Mouse (Mus musculus) midbrain, embryonic 16.5 days (tissue): ENCODE results near the gene Camta1. TPM values are rescaled to one million over a fixed set of nuclear protein-coding genes. Genes with fewer than 3 reads are reported as not detected.
A peak's percentile ranks its signal among the peaks of the same experiment; 100 is the strongest.

Experiments
- ATAC-seq: fragments of 200-750 bp; cut with Nextera tagmentation; 2 replicates; pipeline ENCODE4 v1.8.0; 2017; ENCODE audit warnings: moderate TSS enrichment
- H3K27ac ChIP-seq: fragments of 300-500 bp; sonication (generic); 2 replicates; pipeline ENCODE4 v1.5.1; 2014; ENCODE audit warnings: mild to moderate bottlenecking, low read length, mixed read lengths
- H3K27me3 ChIP-seq: fragments of 300-500 bp; sonication (generic); 2 replicates; pipeline ENCODE4 v1.6.1; 2014; ENCODE audit warnings: low read depth, low read length, mixed read lengths; ENCODE audit not compliant: control insufficient read depth, insufficient read depth
- H3K36me3 ChIP-seq: fragments of 300-500 bp; sonication (generic); 2 replicates; pipeline ENCODE4 v1.6.1; 2014; ENCODE audit warnings: mild to moderate bottlenecking, low read length, moderate library complexity, mixed read lengths; ENCODE audit not compliant: control insufficient read depth, insufficient read depth
- H3K4me1 ChIP-seq: fragments of 300-500 bp; sonication (generic); 2 replicates; pipeline ENCODE4 v1.6.1; 2014; ENCODE audit warnings: mild to moderate bottlenecking, low read length, mixed read lengths; ENCODE audit not compliant: control insufficient read depth, insufficient read depth
- H3K4me2 ChIP-seq: fragments of 300-500 bp; sonication (generic); 2 replicates; pipeline ENCODE4 v1.6.1; 2014; ENCODE audit warnings: mild to moderate bottlenecking, low read length, mixed read lengths
- H3K4me3 ChIP-seq: fragments of 300-500 bp; sonication (generic); 2 replicates; pipeline ENCODE4 v1.5.1; 2014; ENCODE audit warnings: low read depth, mild to moderate bottlenecking, low read length, moderate library complexity, mixed read lengths
- H3K9ac ChIP-seq: fragments of 300-500 bp; sonication (generic); 2 replicates; pipeline ENCODE4 v1.6.1; 2014; ENCODE audit warnings: low read depth, low read length, mixed read lengths
- H3K9me3 ChIP-seq: fragments of 300-500 bp; sonication (generic); replicated peaks from 2 replicates; pipeline ENCODE4 v1.6.1; 2014; ENCODE audit warnings: mild to moderate bottlenecking, low read length, mixed read lengths; ENCODE audit not compliant: control insufficient read depth, poor library complexity, severe bottlenecking
- WGBS: fragments of 180-500 bp; shearing (Covaris S2); extraction: QIAGEN DNeasy Blood & Tissue Kit; methylation state at CpG from one replicate; pipeline ENCODE4 v1.1.7; 2014; 5-methylcytosine and 5-hydroxymethylcytosine counted together
- polyA plus RNA-seq: library from polyadenylated mRNA; unstranded; fragments of >200 nt; fragmentation: Nextera tagmentation; extraction: Ambion mirVana; gene quantifications from 2 replicates; pipeline ENCODE4 v1.2.1, GENCODE M21; 2015

Camta1 gene
- polyA plus RNA-seq, 1 experiment from 2014 or later = 159 TPM

- Histone ChIP-seq H3K4me3 (no peak overlapping the region), H3K27ac (no peak overlapping the region), H3K4me1 (no peaks in the 10 kb centered on the region), H3K9me3 (no peaks in the 10 kb centered on the region), H3K27me3 (no peaks in the 10 kb centered on the region), H3K9ac (no peak overlapping the region), H3K4me2 (no peak overlapping the region), H3K36me3 (no peaks in the 10 kb centered on the region)
- 62% methylated on average over 2 of the region's 2 CpGs for WGBS
- no peak for ATAC-seq
Observed at GRCm38 (mm10) chr4:151726396-151726795, 135.3 kb downstream of the Camta1 start.

- Histone ChIP-seq H3K27me3 (no peaks in the 10 kb centered on the region), H3K4me3 (no peak overlapping the region), H3K9ac (no peak overlapping the region), H3K4me2 (no peak overlapping the region), H3K4me1 (peaks cover 3% of the 10 kb centered on the region; the same call in 1 of the 2 replicates), H3K36me3 (no peaks in the 10 kb centered on the region), H3K27ac (no peak overlapping the region), H3K9me3 (no peaks in the 10 kb centered on the region)
- no peak for ATAC-seq
Observed at GRCm38 (mm10) chr4:151724897-151725296, 136.8 kb downstream of the Camta1 start.

GRCm38 (mm10) chr4:151720722-151721467 is 140.8 kb downstream of the Camta1 start:
- ATAC-seq = no peak
- H3K4me1 ChIP-seq = peaks cover 11% of the 10 kb centered on the region; the same call in 1 of the 2 replicates
- H3K27ac ChIP-seq = peak overlapping the region; percentile 56
- H3K4me3 ChIP-seq = no peak overlapping the region
- WGBS = 73% methylated on average over 15 of the region's 15 CpGs
- no peaks in the 10 kb centered on the region for H3K36me3 ChIP-seq
- no peaks in the 10 kb centered on the region for H3K9me3 ChIP-seq
- H3K4me2 ChIP-seq = no peak overlapping the region
- H3K27me3 ChIP-seq = no peaks in the 10 kb centered on the region
- H3K9ac ChIP-seq = no peak overlapping the region

GRCm38 (mm10) chr4:151718866-151719475 is 142.7 kb downstream of the Camta1 start:
- H3K9ac ChIP-seq = no peak overlapping the region
- H3K4me3 ChIP-seq = no peak overlapping the region
- H3K4me2 ChIP-seq = no peak overlapping the region
- WGBS = 54% methylated on average over 21 of the region's 21 CpGs
- H3K27me3 ChIP-seq = no peaks in the 10 kb centered on the region
- ATAC-seq = no peak
- H3K27ac ChIP-seq = no peak overlapping the region
- no peaks in the 10 kb centered on the region for H3K9me3 ChIP-seq
- H3K36me3 ChIP-seq = no peaks in the 10 kb centered on the region
- H3K4me1 ChIP-seq = peaks cover 11% of the 10 kb centered on the region

- no peaks in the 10 kb centered on the region for H3K36me3 ChIP-seq
- no peak overlapping the region for H3K4me2 ChIP-seq
- WGBS = 79% methylated on average over 7 of the region's 7 CpGs
- no peaks in the 10 kb centered on the region for H3K9me3 ChIP-seq
- no peaks in the 10 kb centered on the region for H3K27me3 ChIP-seq
- peaks cover 19% of the 10 kb centered on the region for H3K4me1 ChIP-seq
- H3K9ac ChIP-seq = no peak overlapping the region
- H3K4me3 ChIP-seq = no peak overlapping the region
- H3K27ac ChIP-seq = no peak overlapping the region
- ATAC-seq = no peak
Observed at GRCm38 (mm10) chr4:151717864-151718263, 143.8 kb downstream of the Camta1 start.

GRCm38 (mm10) chr4:151713714-151714113 is 148.0 kb downstream of the Camta1 start:
- WGBS = 87% methylated on average over 6 of the region's 6 CpGs
- H3K9ac ChIP-seq = no peak overlapping the region
- no peaks in the 10 kb centered on the region for H3K9me3 ChIP-seq
- H3K36me3 ChIP-seq = no peaks in the 10 kb centered on the region
- peaks cover 15% of the 10 kb centered on the region for H3K4me1 ChIP-seq
- H3K4me3 ChIP-seq = no peak overlapping the region
- ATAC-seq = no peak
- H3K27me3 ChIP-seq = no peaks in the 10 kb centered on the region
- H3K27ac ChIP-seq = 0 out of 2 replicates have a peak overlapping the region, but pooled peaks have one; percentile 6
- no peak overlapping the region for H3K4me2 ChIP-seq

GRCm38 (mm10) chr4:151711406-151711805 is 150.3 kb downstream of the Camta1 start:
- H3K27me3 ChIP-seq = no peaks in the 10 kb centered on the region
- H3K4me1 ChIP-seq = peaks cover 13% of the 10 kb centered on the region
- H3K36me3 ChIP-seq = no peaks in the 10 kb centered on the region
- WGBS = 98% methylated on average over 2 of the region's 2 CpGs
- no peak overlapping the region for H3K4me2 ChIP-seq
- no peaks in the 10 kb centered on the region for H3K9me3 ChIP-seq
- no peak overlapping the region for H3K9ac ChIP-seq
- no peak for ATAC-seq
- H3K27ac ChIP-seq = no peak overlapping the region
- H3K4me3 ChIP-seq = no peak overlapping the region

GRCm38 (mm10) chr4:151710522-151710921 is 151.2 kb downstream of the Camta1 start:
- Histone ChIP-seq H3K9me3 (no peaks in the 10 kb centered on the region), H3K4me2 (no peak overlapping the region), H3K36me3 (no peaks in the 10 kb centered on the region), H3K4me1 (peaks cover 13% of the 10 kb centered on the region), H3K27me3 (no peaks in the 10 kb centered on the region), H3K27ac (no peak overlapping the region), H3K9ac (0 out of 2 replicates have a peak overlapping the region, but pooled peaks have one; percentile 7), H3K4me3 (no peak overlapping the region)
- no peak for ATAC-seq
- 35% methylated on average over 7 of the region's 7 CpGs for WGBS

- H3K9me3 ChIP-seq = no peaks in the 10 kb centered on the region
- ATAC-seq = no peak
- no peak overlapping the region for H3K9ac ChIP-seq
- H3K4me3 ChIP-seq = no peak overlapping the region
- H3K4me2 ChIP-seq = no peak overlapping the region
- peaks cover 16% of the 10 kb centered on the region for H3K4me1 ChIP-seq
- no peaks in the 10 kb centered on the region for H3K36me3 ChIP-seq
- WGBS = 83% methylated on average over 8 of the region's 8 CpGs
- H3K27ac ChIP-seq = no peak overlapping the region
- H3K27me3 ChIP-seq = no peaks in the 10 kb centered on the region
Observed at GRCm38 (mm10) chr4:151709269-151709668, 152.4 kb downstream of the Camta1 start.
